Mouse (Mus musculus) kidney, embryonic 16.5 days (tissue): ENCODE measurements around the gene Tac2. TPM values are rescaled to one million over a fixed set of nuclear protein-coding genes. Genes with fewer than 3 reads are reported as not detected.

ENCODE experiments used
- ATAC-seq: fragments of 200-750 bp; cut with Nextera tagmentation; 2 replicates; pipeline ENCODE4 v1.8.0; 2017; ENCODE audit warnings: moderate TSS enrichment; ENCODE audit not compliant: low FRiP score, low TSS enrichment
- H3K27ac ChIP-seq: fragments of 300-500 bp; sonication (generic); 2 replicates; pipeline ENCODE4 v1.5.1; 2014; ENCODE audit warnings: low read length
- H3K27me3 ChIP-seq: fragments of 300-500 bp; sonication (generic); 2 replicates; pipeline ENCODE4 v1.6.1; 2014; ENCODE audit warnings: low read length, control low read depth, mixed read lengths; ENCODE audit not compliant: insufficient read depth
- H3K36me3 ChIP-seq: fragments of 300-500 bp; sonication (generic); 2 replicates; pipeline ENCODE4 v1.6.1; 2014; ENCODE audit warnings: low read length, control low read depth, mixed read lengths; ENCODE audit not compliant: insufficient read depth
- H3K4me1 ChIP-seq: fragments of 300-500 bp; sonication (generic); 2 replicates; pipeline ENCODE4 v1.6.1; 2014; ENCODE audit warnings: low read length, control low read depth, mixed read lengths; ENCODE audit not compliant: insufficient read depth
- H3K4me2 ChIP-seq: fragments of 300-500 bp; sonication (generic); replicated peaks from 2 replicates; pipeline ENCODE4 v1.6.1; 2014; ENCODE audit warnings: low read depth, low read length
- H3K4me3 ChIP-seq: fragments of 300-500 bp; sonication (generic); 2 replicates; pipeline ENCODE4 v1.5.1; 2014; ENCODE audit warnings: mild to moderate bottlenecking, low read length
- H3K9ac ChIP-seq: fragments of 300-500 bp; sonication (generic); replicated peaks from 2 replicates; pipeline ENCODE4 v1.6.1; 2014; ENCODE audit warnings: low read length
- H3K9me3 ChIP-seq: fragments of 300-500 bp; sonication (generic); 2 replicates; pipeline ENCODE4 v1.6.1; 2016; ENCODE audit warnings: low read length, control low read depth
- WGBS: fragments of 180-500 bp; shearing (Covaris S2); extraction: QIAGEN DNeasy Blood & Tissue Kit; methylation state at CpG from one replicate; pipeline ENCODE4 v1.1.7; 2014; 5-methylcytosine and 5-hydroxymethylcytosine counted together
- polyA plus RNA-seq: library from polyadenylated mRNA; unstranded; fragments of >200 nt; fragmentation: Nextera tagmentation; extraction: Ambion mirVana; gene quantifications from 2 replicates; pipeline ENCODE4 v1.2.1, GENCODE M21; 2015

Tac2 gene
- polyA plus RNA-seq, 1 experiment from 2014 or later = 2.0 TPM

DNA sequence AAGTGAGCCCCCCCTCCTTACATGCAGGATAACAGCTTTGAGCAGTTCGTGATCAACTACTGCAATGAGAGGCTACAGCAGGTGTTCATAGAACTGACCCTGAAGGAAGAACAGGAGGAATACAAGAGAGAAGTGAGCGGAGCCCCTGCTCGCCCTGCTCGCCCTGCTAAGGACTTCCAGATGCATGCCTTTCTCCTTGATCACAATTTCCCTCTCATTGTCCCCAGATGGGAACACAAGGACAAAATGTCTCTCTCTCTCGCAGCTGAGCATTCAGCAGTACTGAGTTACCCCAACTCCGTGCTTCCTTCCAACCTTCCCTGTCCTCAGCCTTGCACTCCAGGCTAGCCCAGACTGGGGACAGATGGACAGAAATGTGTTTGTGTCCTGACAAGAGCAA lies 11.5 kb upstream of the Tac2 start:
- 79% methylated on average over 6 of the region's 6 CpGs for WGBS
- Histone ChIP-seq H3K4me1 (peaks cover 12% of the 10 kb centered on the region; the same call in 1 of the 2 replicates), H3K9me3 (no peaks in the 10 kb centered on the region), H3K27me3 (no peaks in the 10 kb centered on the region), H3K4me3 (no peak overlapping the region), H3K9ac (no peak overlapping the region), H3K4me2 (no peak overlapping the region), H3K36me3 (no peaks in the 10 kb centered on the region), H3K27ac (no peak overlapping the region)
- ATAC-seq = no peak

DNA sequence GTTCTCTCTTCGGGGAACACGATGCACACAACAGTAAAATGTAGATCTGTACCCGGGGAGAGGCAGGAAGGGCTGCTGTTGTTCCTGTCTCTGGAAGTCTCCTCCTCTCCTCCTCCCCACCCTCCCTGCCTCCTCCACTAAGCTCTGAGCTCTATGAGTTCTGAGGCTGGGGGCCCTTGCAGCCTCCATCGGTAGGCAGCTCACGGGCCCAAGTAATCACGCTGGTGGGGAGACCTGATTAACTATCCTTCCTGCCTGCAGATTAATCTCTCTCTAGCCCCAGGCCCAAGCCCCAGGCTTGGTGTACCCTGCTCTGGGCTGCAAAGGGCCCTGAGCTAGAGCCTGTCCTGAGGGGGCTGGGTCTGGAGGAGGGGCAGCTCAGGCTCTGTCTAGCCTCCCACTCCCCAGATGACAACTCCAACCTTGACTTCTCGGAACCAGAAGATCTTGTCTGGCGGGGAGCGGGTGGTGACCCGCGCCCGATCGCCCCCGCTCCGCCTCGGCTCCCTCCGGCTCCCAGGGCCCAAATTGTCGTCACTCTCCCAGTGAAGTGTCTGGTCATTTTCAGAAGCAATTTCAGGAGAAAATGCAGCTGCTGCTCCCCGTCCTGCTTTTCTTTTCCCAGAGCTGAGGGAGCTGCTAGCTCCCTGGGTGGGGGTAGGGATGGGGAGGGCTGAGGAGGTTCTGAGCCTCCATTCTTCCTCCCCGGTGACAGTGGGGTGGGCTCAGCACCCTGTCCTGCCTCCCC lies 2.4 kb upstream of the Tac2 start:
- 5% methylated on average over 20 of the region's 20 CpGs for WGBS
- Histone ChIP-seq H3K36me3 (no peaks in the 10 kb centered on the region), H3K27ac (peak overlapping the region; percentile 86), H3K27me3 (0 out of 2 replicates have a peak, but pooled peaks cover 14% of the 10 kb centered on the region), H3K4me1 (peaks cover 22% of the 10 kb centered on the region), H3K9ac (peak overlapping the region; percentile 60), H3K9me3 (no peaks in the 10 kb centered on the region), H3K4me2 (peak overlapping the region; percentile 52), H3K4me3 (peak overlapping the region; percentile 24)
- ATAC-seq = peak; percentile 69

DNA sequence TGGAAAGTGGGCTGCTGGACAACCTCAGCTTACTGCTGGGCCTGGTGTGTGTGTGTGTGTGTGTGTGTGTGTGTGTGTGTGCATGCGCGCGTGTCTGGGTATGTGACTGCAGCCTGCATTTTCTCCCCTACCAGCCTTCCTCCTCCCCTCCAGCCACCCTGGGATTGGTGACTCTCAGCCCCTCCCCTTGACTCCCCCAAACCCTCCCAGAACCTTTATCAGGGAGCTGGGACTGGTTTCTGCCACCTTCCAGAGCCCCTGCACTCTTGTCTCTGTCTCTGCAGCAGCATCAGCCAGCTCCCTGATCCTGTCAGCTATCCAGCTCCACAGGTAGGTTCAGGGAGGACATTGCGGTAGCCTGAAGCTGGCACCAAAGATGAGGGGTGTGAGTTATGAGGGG lies 858 bp downstream of the Tac2 start:
- Histone ChIP-seq H3K27ac (no peak overlapping the region), H3K4me1 (peaks cover 20% of the 10 kb centered on the region), H3K4me2 (no peak overlapping the region), H3K9me3 (no peaks in the 10 kb centered on the region), H3K9ac (no peak overlapping the region), H3K27me3 (0 out of 2 replicates have a peak, but pooled peaks cover 14% of the 10 kb centered on the region), H3K4me3 (no peak overlapping the region), H3K36me3 (no peaks in the 10 kb centered on the region)
- 63% methylated on average over 4 of the region's 4 CpGs for WGBS
- ATAC-seq = no peak

DNA sequence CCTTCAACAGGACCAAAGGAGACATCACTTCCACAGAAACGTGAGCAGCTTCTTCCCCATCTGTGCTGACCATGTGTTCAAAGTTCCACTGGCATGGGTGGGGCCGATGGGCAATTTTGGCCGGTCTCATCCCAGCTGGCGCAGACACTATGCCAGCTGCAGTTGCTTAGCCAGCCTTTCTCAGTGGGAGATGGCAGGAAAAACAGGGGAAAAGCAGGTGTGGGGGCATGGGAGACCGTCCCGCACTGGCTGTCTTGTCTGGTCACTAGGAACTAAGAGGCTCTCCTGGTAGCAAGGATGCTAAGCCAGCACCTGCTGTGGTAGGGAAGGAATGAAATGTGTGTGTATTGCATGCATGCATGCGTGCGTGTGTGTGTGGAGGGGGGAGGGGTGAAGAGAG lies 4.2 kb downstream of the Tac2 start:
- Histone ChIP-seq H3K27me3 (no peaks in the 10 kb centered on the region), H3K27ac (no peak overlapping the region), H3K9me3 (no peaks in the 10 kb centered on the region), H3K4me3 (no peak overlapping the region), H3K4me1 (no peaks in the 10 kb centered on the region), H3K4me2 (no peak overlapping the region), H3K9ac (no peak overlapping the region), H3K36me3 (no peaks in the 10 kb centered on the region)
- no peak for ATAC-seq
- 78% methylated on average over 8 of the region's 8 CpGs for WGBS

DNA sequence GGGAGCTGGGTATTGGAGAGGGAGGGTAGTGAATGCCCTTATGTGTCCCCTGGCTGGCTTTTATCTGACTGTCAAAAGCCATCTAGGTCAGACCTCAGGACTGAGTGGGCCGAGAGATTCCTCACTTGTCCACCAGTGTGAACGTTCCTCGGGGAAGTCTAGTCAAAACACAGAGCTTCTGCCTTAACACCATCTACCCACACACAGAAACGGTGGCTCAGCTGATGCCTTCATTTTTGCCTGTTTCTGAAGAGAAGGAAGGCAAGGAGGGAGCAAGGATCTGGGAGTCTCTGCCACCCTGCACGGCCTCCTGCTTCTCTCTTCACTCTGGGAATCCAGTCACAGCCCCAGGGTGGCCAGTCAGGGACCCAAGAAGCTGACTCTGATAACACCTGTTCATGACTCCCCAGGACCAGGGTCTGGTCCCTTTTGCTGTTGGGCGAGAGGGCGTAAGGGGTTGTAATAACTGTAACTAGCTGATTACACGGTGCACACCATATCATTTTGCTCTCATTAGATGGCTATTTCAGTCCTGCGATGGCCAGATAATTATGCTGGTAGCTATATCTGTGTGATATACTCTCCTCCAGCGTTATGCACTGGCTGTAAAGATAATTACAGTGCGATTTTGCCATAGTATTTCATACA lies 6.1 kb downstream of the Tac2 start:
- no peak overlapping the region for H3K4me3 ChIP-seq
- no peak overlapping the region for H3K4me2 ChIP-seq
- WGBS = 63% methylated on average over 11 of the region's 11 CpGs
- no peaks in the 10 kb centered on the region for H3K9me3 ChIP-seq
- H3K36me3 ChIP-seq = no peaks in the 10 kb centered on the region
- no peaks in the 10 kb centered on the region for H3K4me1 ChIP-seq
- no peak for ATAC-seq
- no peak overlapping the region for H3K9ac ChIP-seq
- no peak overlapping the region for H3K27ac ChIP-seq
- no peaks in the 10 kb centered on the region for H3K27me3 ChIP-seq

DNA sequence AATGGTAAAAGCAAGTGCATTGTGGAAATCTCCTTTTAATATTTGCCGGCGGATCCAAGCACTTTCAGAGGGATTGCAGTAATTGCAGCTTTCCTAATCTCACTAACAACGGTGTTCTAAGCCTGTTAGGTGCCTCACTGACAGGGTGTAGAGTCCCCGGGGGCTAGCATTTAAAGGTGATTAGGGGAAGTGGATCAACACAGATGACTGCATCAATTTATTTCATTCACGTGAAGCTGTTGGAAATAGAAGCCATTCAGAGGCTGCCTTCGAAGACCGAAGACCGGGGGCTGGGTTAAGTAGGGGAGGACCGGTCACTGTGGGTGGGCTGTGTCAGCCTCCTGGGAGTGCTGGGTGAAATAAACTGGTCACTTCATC lies 6.6 kb downstream of the Tac2 start:
- ATAC-seq = no peak
- no peak overlapping the region for H3K27ac ChIP-seq
- no peaks in the 10 kb centered on the region for H3K27me3 ChIP-seq
- no peaks in the 10 kb centered on the region for H3K9me3 ChIP-seq
- no peaks in the 10 kb centered on the region for H3K4me1 ChIP-seq
- H3K4me3 ChIP-seq = no peak overlapping the region
- no peak overlapping the region for H3K4me2 ChIP-seq
- no peak overlapping the region for H3K9ac ChIP-seq
- H3K36me3 ChIP-seq = no peaks in the 10 kb centered on the region
- WGBS = 29% methylated on average over 9 of the region's 9 CpGs

DNA sequence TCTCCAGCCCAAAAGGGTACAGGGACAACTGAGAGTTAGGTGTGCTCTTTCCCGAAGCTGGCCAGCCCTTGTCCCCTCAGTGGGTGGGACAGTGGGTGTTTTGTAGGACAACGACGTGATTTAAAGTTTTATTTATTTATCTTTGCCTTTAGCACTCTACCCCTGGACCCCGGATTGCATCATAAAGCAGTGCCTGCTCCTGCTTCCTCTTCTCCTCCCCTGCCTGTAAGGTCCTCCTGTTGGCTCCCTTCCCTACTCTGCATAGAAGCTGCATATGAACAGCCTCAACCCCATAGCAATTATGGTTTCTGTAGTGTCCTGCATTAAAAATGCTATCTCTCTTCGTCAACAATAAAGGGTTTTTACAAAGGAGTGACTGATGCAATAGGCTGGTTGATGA lies 7.1 kb downstream of the Tac2 start:
- Histone ChIP-seq H3K27ac (no peak overlapping the region), H3K9me3 (no peaks in the 10 kb centered on the region), H3K4me2 (no peak overlapping the region), H3K4me1 (no peaks in the 10 kb centered on the region), H3K4me3 (no peak overlapping the region), H3K36me3 (no peaks in the 10 kb centered on the region), H3K27me3 (no peaks in the 10 kb centered on the region), H3K9ac (no peak overlapping the region)
- ATAC-seq = no peak
- WGBS = 13% methylated on average over 5 of the region's 5 CpGs

DNA sequence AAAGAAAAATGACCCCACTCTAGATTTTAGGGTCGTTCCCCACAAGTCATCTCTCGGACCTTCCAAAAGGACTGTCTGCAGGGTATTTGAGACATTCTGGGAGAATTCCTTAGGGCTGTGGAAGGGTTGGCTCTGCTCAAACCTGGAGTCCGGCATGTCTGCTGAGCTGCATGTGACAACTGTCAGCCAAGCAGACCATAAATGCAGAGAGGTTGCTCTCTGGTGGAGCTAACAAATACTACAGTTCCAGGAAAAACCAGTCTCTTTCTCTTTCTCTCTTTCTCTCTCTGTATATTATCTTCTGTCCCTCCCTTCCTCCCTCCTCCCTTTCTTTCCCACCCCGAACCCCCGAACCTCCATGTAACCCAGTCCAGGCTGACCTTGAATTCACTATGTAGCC lies 10.2 kb downstream of the Tac2 start:
- Histone ChIP-seq H3K4me2 (no peak overlapping the region), H3K27me3 (no peaks in the 10 kb centered on the region)
- WGBS = 34% methylated on average over 5 of the region's 5 CpGs

DNA sequence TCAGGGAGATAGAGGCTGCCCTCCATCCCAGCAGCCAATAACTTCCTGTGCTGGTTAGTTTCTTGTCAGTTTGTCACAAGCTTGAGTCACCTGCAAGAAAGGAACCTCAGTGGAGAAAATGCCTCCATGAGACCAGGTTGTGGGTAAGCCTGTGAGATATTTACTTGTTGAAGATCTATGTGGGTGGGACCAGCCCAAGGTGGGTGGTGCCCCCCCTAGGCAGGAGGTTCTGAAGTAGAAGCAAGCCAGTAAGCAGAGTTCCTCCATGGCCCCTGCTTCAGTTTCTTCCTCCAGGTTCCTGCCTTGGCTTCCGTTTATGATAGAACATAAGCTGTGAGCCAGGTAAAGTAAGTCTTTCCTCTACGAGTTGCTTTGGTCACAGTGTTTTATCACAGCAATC lies 12.0 kb downstream of the Tac2 start:
- peaks cover 14% of the 10 kb centered on the region for H3K4me1 ChIP-seq
- no peak overlapping the region for H3K4me2 ChIP-seq
- no peak for ATAC-seq
- H3K4me3 ChIP-seq = no peak overlapping the region
- peak overlapping the region; percentile 45; the same call in 1 of the 2 replicates for H3K27ac ChIP-seq
- no peaks in the 10 kb centered on the region for H3K27me3 ChIP-seq
- H3K9me3 ChIP-seq = no peaks in the 10 kb centered on the region
- 60% methylated on average over 2 of the region's 2 CpGs for WGBS
- H3K9ac ChIP-seq = no peak overlapping the region
- no peaks in the 10 kb centered on the region for H3K36me3 ChIP-seq

More for the DNA sequence above, 10.2 kb downstream of the Tac2 start:
- Histone ChIP-seq H3K4me1 (peaks cover 4% of the 10 kb centered on the region; the same call in 1 of the 2 replicates), H3K9ac (no peak overlapping the region), H3K27ac (no peak overlapping the region), H3K9me3 (no peaks in the 10 kb centered on the region), H3K4me3 (no peak overlapping the region), H3K36me3 (no peaks in the 10 kb centered on the region)
- no peak for ATAC-seq

DNA sequence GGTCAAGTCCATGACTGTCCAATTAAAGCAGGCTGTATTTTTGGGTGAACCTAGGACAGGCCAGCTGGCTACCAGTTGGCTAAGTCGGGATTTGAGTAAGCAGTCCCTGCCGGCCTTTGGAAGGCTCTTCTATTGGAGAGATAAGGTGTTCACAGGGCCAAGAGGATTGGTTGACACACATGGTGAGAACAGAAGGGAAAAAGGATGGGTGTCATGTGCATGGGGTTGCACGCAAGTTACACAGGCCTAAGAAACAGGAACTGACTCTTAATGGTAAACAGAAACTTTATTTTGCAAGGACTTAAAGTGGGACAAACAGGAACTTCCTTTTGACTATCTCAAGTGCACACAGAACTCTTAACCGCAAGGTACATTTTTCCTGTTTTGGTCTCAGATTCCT lies 12.6 kb downstream of the Tac2 start:
- Histone ChIP-seq H3K4me2 (no peak overlapping the region), H3K4me3 (no peak overlapping the region), H3K27me3 (no peaks in the 10 kb centered on the region), H3K27ac (no peak overlapping the region), H3K9ac (no peak overlapping the region), H3K36me3 (peaks cover 5% of the 10 kb centered on the region), H3K4me1 (peaks cover 14% of the 10 kb centered on the region), H3K9me3 (no peaks in the 10 kb centered on the region)
- WGBS = 68% methylated on average over 4 of the region's 4 CpGs
- no peak for ATAC-seq
